Mouse (Mus musculus) E14TG2a.4 (cell line): Measurements from ENCODE around the gene Spns3.

Experiments
- H3K27me3 ChIP-seq: 2 replicates; pipeline ENCODE4 v1.6.1; 2014; ENCODE audit warnings: low read length, control low read depth; ENCODE audit not compliant: insufficient read depth
- H3K36me3 ChIP-seq: 2 replicates; pipeline ENCODE4 v1.6.1; 2014; ENCODE audit warnings: low read length, control low read depth; ENCODE audit not compliant: insufficient read depth
- H3K4me1 ChIP-seq: replicated peaks from 2 replicates; pipeline ENCODE4 v1.6.1; 2014; ENCODE audit warnings: low read depth, low read length, control low read depth
- H3K4me3 ChIP-seq: replicated peaks from 2 replicates; pipeline ENCODE4 v1.5.1; 2014; ENCODE audit warnings: mild to moderate bottlenecking, low read length
- H3K9me3 ChIP-seq: 2 replicates; pipeline ENCODE4 v1.6.1; 2014; ENCODE audit warnings: low read length, control low read depth
- CTCF ChIP-seq: conservative IDR thresholded peaks from 2 replicates; pipeline ENCODE4 v1.5.1; 2014; ENCODE audit warnings: low read length
- NANOG ChIP-seq: IDR thresholded peaks from 2 replicates; pipeline ENCODE4 v1.6.1; 2014; ENCODE audit warnings: borderline replicate concordance, low read length, mixed read lengths
- POU5F1 ChIP-seq: IDR thresholded peaks from 2 replicates; pipeline ENCODE4 v1.6.1; 2014; ENCODE audit warnings: low read length, borderline replicate concordance

Spns3 gene

DNA sequence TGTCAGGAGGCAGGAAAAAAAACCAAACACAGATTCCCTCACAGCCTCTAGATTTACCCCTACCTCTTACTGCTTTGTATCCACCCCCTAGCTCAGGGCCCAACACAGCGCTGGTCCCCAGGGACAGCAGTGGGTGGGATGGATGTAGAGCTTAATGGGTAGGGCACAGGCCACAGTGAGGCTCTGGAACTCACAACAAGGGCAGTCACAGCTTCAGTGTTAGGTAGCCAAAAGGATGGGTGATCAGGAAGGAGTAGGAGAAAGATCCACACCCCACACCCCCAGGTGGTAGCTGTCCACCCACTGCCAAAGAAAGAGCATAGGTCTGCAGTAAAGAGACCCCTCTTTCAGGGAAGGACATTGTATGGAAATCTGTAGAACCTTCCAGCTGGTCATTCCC, 72.7 kb downstream of the Spns3 start:
- Histone ChIP-seq H3K4me1 (peaks cover 13% of the 10 kb centered on the region), H3K27me3 (peaks cover 4% of the 10 kb centered on the region; the same call in 1 of the 2 replicates), H3K9me3 (no peaks in the 10 kb centered on the region), H3K4me3 (no peak overlapping the region), H3K36me3 (no peaks in the 10 kb centered on the region)
- no peak for TF ChIP-seq NANOG
- TF ChIP-seq CTCF, result no peak
- TF ChIP-seq POU5F1, result no peak

DNA sequence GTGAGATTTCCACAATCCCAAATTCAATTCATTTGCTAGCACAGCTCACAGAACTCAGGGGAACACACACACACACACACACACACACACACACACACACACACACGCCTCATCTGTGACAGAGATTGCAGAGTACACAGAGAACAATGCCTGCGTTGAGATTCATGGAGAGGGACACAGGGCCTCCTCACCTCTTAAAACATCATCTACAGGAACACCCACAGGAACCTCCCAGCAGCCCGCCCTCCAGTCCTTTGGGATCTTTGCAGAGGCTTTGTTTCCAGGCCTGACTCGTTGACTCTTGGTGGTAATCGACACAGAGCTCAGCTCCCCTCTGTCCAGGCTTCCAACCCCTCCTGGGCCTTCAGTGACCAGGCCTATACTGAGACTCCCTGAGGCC, 73.1 kb downstream of the Spns3 start:
- no peaks in the 10 kb centered on the region for H3K36me3 ChIP-seq
- no peaks in the 10 kb centered on the region for H3K9me3 ChIP-seq
- TF ChIP-seq CTCF (no peak), POU5F1 (no peak), NANOG (no peak)
- H3K27me3 ChIP-seq, result peaks cover 4% of the 10 kb centered on the region; the same call in 1 of the 2 replicates
- H3K4me3 ChIP-seq, result no peak overlapping the region
- H3K4me1 ChIP-seq, result peaks cover 13% of the 10 kb centered on the region

DNA sequence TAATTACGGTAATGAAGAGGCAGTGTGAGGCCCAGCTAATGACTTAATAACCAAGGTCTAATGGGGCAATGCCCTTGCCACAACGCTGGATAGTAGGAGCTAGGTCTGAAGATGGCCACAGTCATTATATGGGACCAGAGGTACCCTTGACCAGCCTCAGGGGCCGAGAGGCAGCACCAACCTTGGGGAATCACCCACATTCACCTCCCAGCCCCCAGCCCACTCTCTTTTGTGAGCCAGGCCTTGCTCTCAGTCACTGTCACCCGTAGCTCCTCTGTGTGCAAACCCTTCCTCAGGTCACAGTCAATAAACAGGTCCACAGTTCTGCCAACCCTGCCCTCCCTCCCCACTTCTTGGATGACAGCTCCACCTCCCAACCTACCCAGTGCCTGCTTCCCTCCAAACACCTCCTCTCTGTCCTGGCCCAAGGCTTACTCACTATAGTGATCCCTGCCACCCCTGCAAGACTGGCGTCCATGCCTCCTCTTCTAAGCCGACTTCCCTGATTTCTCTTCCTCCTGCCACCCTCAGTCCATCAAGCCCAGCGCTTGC, 74.2 kb downstream of the Spns3 start:
- Histone ChIP-seq H3K4me3 (no peak overlapping the region), H3K27me3 (peaks cover 4% of the 10 kb centered on the region; the same call in 1 of the 2 replicates), H3K4me1 (peaks cover 13% of the 10 kb centered on the region), H3K9me3 (no peaks in the 10 kb centered on the region), H3K36me3 (no peaks in the 10 kb centered on the region)
- TF ChIP-seq POU5F1 (no peak), CTCF (no peak), NANOG (no peak)

DNA sequence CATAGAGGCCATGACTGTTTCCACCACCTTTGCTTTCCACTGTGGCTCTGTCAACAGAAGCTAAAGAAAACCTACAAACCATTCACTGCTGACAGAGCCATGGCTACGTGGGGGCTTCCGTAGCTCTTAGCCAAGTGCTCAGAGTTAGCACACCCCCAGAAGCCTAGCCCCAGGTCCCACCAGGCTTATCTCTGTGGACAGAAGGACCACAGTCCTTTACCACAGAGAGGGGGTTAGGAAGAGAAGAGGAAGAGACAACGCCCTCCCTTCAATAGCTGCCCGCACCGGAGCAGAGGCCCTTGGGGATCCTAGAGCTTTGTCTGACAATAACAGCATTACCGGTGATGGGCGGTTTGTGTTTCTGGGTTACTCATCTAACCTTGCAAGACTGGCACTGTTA, 74.9 kb downstream of the Spns3 start:
- H3K4me3 ChIP-seq, result no peak overlapping the region
- no peak for TF ChIP-seq CTCF
- TF ChIP-seq POU5F1, result no peak
- no peak for TF ChIP-seq NANOG
- peaks cover 4% of the 10 kb centered on the region; the same call in 1 of the 2 replicates for H3K27me3 ChIP-seq
- no peaks in the 10 kb centered on the region for H3K9me3 ChIP-seq
- H3K36me3 ChIP-seq, result no peaks in the 10 kb centered on the region
- peaks cover 6% of the 10 kb centered on the region for H3K4me1 ChIP-seq

DNA sequence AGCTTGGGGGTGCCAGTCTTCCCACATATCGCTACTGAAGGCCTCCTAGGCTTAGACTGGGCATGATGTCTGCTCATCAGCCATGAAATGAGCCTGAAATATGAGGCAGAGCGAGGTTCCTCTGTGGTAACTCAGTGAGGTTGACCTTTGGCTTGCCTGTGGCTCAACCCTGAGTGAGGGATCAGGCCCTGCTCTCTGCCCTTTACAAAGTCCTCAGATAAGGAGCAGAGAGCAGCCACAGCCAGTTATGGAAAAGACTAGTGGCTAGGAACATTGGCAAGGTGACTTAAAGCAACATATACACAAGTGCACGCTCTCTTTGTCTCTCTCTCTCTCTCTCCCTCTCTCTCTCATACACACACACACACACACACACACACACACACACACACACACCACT, 75.4 kb downstream of the Spns3 start:
- TF ChIP-seq NANOG, result no peak
- TF ChIP-seq POU5F1, result no peak
- TF ChIP-seq CTCF, result no peak
- no peak overlapping the region for H3K4me3 ChIP-seq
- H3K4me1 ChIP-seq, result peaks cover 4% of the 10 kb centered on the region; the same call in 1 of the 2 replicates
- peaks cover 4% of the 10 kb centered on the region; the same call in 1 of the 2 replicates for H3K27me3 ChIP-seq
- no peaks in the 10 kb centered on the region for H3K36me3 ChIP-seq
- H3K9me3 ChIP-seq, result no peaks in the 10 kb centered on the region

DNA sequence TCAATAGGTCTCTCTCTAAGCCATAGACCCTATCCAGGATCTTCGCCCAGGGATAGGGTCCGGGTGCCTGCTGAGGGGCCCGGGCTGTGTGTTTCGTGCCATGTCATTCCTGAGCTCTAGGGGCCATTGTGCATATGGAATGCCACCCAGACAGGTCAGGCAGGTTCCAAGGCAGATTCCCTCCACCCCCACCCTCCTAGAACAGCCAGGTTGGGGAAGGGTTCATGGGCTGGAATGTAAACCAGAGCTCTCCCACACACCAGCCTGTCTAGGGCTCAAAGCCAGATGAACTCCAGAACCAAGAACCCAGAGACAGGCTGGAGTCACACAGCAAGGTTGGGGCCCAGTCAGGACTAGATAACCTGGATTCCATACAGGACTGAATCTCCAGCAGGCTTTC, 76.8 kb downstream of the Spns3 start:
- H3K9me3 ChIP-seq, result no peaks in the 10 kb centered on the region
- no peak overlapping the region for H3K4me3 ChIP-seq
- no peaks in the 10 kb centered on the region for H3K36me3 ChIP-seq
- no peak for TF ChIP-seq CTCF
- no peak for TF ChIP-seq NANOG
- TF ChIP-seq POU5F1, result no peak
- H3K27me3 ChIP-seq, result peaks cover 4% of the 10 kb centered on the region; the same call in 1 of the 2 replicates
- peaks cover 12% of the 10 kb centered on the region for H3K4me1 ChIP-seq

DNA sequence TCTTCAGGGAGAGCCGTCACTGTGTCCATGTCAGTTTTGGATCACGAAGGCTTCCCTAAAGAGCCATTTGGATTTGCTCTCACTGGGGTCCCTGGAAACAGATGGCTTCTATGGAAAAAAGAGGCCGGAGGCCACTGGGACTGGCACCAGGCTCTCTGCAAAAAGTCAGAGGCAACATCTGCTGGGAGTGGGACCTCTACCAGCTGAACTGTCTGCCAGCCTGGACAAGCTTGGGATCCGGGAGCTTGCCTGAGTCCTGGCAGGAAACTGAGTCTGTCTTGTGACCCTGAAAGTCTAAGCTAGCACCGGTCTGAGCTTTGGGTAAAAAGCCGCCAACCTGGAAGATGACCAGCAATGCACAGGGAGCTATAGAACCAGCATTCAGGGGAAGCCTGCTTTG, 78.9 kb downstream of the Spns3 start:
- peaks cover 4% of the 10 kb centered on the region; the same call in 1 of the 2 replicates for H3K27me3 ChIP-seq
- no peaks in the 10 kb centered on the region for H3K9me3 ChIP-seq
- H3K4me1 ChIP-seq, result peaks cover 8% of the 10 kb centered on the region
- no peak overlapping the region for H3K4me3 ChIP-seq
- no peak for TF ChIP-seq POU5F1
- no peak for TF ChIP-seq CTCF
- H3K36me3 ChIP-seq, result no peaks in the 10 kb centered on the region

DNA sequence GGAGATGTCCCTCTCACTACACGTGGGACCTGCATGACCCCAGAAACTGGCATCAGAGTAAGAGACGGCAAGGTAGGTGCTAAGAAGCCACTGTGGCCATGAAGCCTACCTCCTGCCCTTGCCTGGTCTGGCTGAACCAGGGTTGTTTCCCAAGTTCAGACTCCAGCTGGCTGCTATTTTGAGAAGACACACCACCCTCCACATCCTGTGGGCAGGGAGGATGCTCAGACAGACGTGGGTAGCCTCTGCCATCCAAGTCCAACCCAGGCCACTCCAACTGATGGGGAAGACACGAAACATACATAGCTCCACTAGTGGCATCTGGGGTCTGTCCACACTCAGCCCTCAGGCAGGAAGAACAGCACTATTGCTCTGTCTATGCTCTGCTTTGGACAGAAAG, 80.3 kb downstream of the Spns3 start:
- Histone ChIP-seq H3K4me3 (no peak overlapping the region), H3K4me1 (peaks cover 11% of the 10 kb centered on the region)
- no peak for TF ChIP-seq NANOG

DNA sequence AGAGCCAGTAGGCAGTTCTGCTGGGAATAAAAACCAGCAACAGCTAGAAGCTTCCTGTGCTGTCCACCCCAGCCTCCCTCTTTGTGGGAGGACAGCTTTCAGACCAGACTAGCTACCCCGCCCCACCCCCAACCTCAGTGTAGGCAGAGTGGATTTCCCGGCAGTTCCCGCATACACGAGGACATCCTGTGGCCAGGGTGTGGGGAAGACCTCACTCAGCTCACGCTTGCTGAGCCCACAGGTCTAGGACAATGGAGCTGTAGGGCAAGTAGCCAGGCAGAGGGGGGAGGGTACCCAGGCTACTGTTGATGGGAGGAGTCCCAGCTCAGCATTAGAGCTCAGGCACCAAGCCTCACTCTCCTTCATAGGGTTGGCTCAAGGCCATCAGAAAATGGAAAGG, 81.1 kb downstream of the Spns3 start:
- no peak overlapping the region for H3K4me3 ChIP-seq
- TF ChIP-seq NANOG, result no peak
- H3K4me1 ChIP-seq, result peaks cover 16% of the 10 kb centered on the region
- peaks cover 4% of the 10 kb centered on the region; the same call in 1 of the 2 replicates for H3K27me3 ChIP-seq
- no peaks in the 10 kb centered on the region for H3K36me3 ChIP-seq
- no peaks in the 10 kb centered on the region for H3K9me3 ChIP-seq

More for the DNA sequence above, 80.3 kb downstream of the Spns3 start:
- H3K27me3 ChIP-seq, result peaks cover 4% of the 10 kb centered on the region; the same call in 1 of the 2 replicates
- H3K9me3 ChIP-seq, result no peaks in the 10 kb centered on the region
- H3K36me3 ChIP-seq, result no peaks in the 10 kb centered on the region
